Mouse (Mus musculus) limb, embryonic 12.5 days (tissue): ENCODE measurements at regions not wholly inside any gene's neighbourhood (a gene's known extent, or its start where the extent isn't known, plus 50 kb on each side); places are given as distances from the start of the nearest gene placed in this dataset.

Source experiments
- ATAC-seq: fragments of 200-750 bp; cut with Nextera tagmentation; 2 replicates; pipeline ENCODE4 v1.8.0; 2017; ENCODE audit warnings: low read depth, moderate TSS enrichment; ENCODE audit not compliant: insufficient number of reproducible peaks, insufficient read depth, low FRiP score, low TSS enrichment
- H3K27ac ChIP-seq: fragments of 300-500 bp; sonication (generic); 2 replicates; pipeline ENCODE4 v1.5.1; 2016; ENCODE audit warnings: mild to moderate bottlenecking, moderate library complexity
- H3K27me3 ChIP-seq: fragments of 300-500 bp; sonication (generic); 2 replicates; pipeline ENCODE4 v1.6.1; 2016; ENCODE audit warnings: mild to moderate bottlenecking, moderate library complexity
- H3K36me3 ChIP-seq: fragments of 300-500 bp; sonication (generic); 2 replicates; pipeline ENCODE4 v1.6.1; 2016; ENCODE audit warnings: mild to moderate bottlenecking, moderate library complexity
- H3K4me1 ChIP-seq: fragments of 300-500 bp; sonication (generic); replicated peaks from 2 replicates; pipeline ENCODE4 v1.6.1; 2016
- H3K4me2 ChIP-seq: fragments of 300-500 bp; sonication (generic); 2 replicates; pipeline ENCODE4 v1.6.1; 2016; ENCODE audit warnings: mild to moderate bottlenecking, moderate library complexity
- H3K4me3 ChIP-seq: fragments of 300-500 bp; sonication (generic); replicated peaks from 2 replicates; pipeline ENCODE4 v1.5.1; 2016; ENCODE audit warnings: mild to moderate bottlenecking
- H3K9ac ChIP-seq: fragments of 300-500 bp; sonication (generic); replicated peaks from 2 replicates; pipeline ENCODE4 v1.6.1; 2016; ENCODE audit warnings: mild to moderate bottlenecking, moderate library complexity
- H3K9me3 ChIP-seq: fragments of 300-500 bp; sonication (generic); 2 replicates; pipeline ENCODE4 v1.6.1; 2016; ENCODE audit warnings: mild to moderate bottlenecking, moderate library complexity
- WGBS: fragments of 180-500 bp; shearing (Covaris S2); methylation state at CpG from one replicate; pipeline ENCODE4 v1.1.7; 2016; 5-methylcytosine and 5-hydroxymethylcytosine counted together

DNA sequence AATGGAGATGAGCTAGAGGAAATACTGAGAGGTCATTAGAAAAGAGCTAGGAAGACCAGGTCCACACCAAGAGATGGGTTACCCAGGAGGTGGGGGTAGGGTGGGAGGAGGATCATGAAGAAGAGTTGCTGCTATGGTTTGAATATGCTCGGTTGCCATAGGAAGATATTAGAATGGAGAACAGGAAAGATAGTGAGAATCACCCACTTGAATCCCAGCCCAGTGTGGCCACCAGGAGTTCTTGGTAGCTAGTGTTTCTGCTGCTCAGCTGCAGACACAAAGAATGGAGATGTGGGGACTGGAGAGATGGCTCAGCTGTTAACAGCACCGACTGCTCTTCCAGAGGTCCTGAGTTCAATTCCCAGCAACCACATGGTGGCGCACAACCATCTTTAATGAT, 62.4 kb upstream of the Sertad2 start:
- H3K4me1 ChIP-seq, result peaks cover 7% of the 10 kb centered on the region

GRCm38 (mm10) chr11:20485371-20485770, 57.7 kb upstream of the Sertad2 start:
- H3K4me3 ChIP-seq, result no peak overlapping the region
- no peak overlapping the region for H3K27ac ChIP-seq
- H3K4me1 ChIP-seq, result no peaks in the 10 kb centered on the region
- 87% methylated on average over 2 of the region's 2 CpGs for WGBS
- H3K36me3 ChIP-seq, result no peaks in the 10 kb centered on the region
- H3K9me3 ChIP-seq, result no peaks in the 10 kb centered on the region
- H3K9ac ChIP-seq, result no peak overlapping the region
- ATAC-seq, result no peak
- no peak overlapping the region for H3K4me2 ChIP-seq
- H3K27me3 ChIP-seq, result no peaks in the 10 kb centered on the region

More for the DNA sequence above, 62.4 kb upstream of the Sertad2 start:
- Histone ChIP-seq H3K9ac (no peak overlapping the region), H3K27me3 (no peaks in the 10 kb centered on the region), H3K27ac (no peak overlapping the region), H3K4me3 (no peak overlapping the region), H3K9me3 (0 out of 2 replicates have a peak, but pooled peaks cover 4% of the 10 kb centered on the region), H3K4me2 (no peak overlapping the region), H3K36me3 (no peaks in the 10 kb centered on the region)
- no peak for ATAC-seq
- WGBS, result 92% methylated on average over 3 of the region's 3 CpGs
